Mouse (Mus musculus) cortical plate, adult 2 months (tissue): ENCODE data around the gene Macrod2.

Experiments used
- CTCF ChIP-seq: fragments of 200-500 bp; IDR thresholded peaks from 2 replicates; pipeline ENCODE4 v1.5.1; 2011; ENCODE audit warnings: mild to moderate bottlenecking, control low read depth, low read length; ENCODE audit not compliant: insufficient read depth; ENCODE audit errors: extremely low read depth
- POLR2A ChIP-seq: fragments of 200-500 bp; IDR thresholded peaks from 2 replicates; pipeline ENCODE4 v1.6.1; 2011; ENCODE audit warnings: mild to moderate bottlenecking, low read length, control low read depth; ENCODE audit not compliant: insufficient read depth; ENCODE audit errors: extremely low read depth

DNA sequence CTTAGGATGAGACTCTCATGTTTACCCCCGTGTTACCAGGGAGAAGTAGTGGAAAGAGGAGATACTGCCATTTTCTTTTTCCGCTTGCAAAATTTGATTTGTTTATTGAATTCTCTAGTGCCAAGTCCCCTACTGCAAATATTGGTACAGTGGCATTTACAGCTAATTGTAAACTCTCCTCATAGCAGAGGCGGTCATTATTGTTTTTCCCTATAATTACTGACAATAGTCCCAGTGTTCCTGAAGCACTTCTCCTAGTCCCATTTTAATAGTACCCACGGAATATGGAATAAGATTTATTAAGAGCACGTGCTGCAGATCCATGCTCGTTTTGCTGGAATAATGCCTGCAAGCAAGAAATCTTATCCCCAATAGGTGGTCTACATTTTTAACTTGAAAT, 1518.8 kb downstream of the Macrod2 start:
- no peak for TF ChIP-seq POLR2A
- TF ChIP-seq CTCF = no peak
